Mouse (Mus musculus): ENCODE measurements around the gene Dctpp1.
"Not testable (repeated sequence)": the region's sequence is repeated elsewhere in the genome, so short reads cannot be mapped to it uniquely, and the experiment has no call there.

The Dctpp1 gene

DNA sequence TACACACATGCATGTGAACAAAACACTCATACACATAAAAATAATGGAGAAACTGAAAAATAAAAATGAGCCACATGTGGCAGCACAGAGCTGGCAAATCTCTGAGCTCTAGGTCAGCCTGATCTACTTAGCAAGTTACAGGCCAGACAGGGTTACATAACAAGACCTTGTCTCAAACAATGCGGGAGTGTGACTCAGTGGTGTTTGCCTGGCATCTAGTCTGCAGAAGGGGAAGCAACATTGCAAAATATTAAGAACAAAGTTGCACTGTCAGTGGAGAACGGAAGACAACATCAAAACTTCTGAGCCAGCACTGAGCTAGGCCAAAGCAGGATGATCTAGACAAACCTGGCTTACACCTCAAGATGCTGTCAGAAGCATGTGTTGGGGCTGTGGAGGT lies 9.7 kb upstream of the Dctpp1 start:
- peak; percentile 73 for DNase-seq (ENCODE audit: low read depth)

DNA sequence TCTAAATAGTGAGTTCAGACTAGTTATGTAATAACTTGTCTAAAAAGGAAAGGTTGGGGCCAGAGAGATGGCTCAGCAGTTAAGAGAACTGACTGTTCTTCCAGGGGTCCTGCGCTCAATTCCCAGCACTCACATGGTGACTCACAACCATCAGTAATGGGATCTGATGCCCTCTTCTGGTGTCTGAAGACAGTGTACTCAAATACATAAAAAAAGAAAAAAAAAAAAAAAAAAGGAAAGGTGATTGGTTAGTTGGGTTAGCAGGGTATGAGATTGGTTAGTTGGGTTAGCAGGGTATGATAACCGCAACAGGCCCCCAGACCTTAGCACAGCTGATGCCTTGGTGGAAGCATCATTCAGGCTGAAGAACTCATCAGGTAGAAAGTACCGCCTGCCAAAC lies 3.0 kb upstream of the Dctpp1 start:
- DNase-seq (ENCODE audit: low read depth): no peak

DNA sequence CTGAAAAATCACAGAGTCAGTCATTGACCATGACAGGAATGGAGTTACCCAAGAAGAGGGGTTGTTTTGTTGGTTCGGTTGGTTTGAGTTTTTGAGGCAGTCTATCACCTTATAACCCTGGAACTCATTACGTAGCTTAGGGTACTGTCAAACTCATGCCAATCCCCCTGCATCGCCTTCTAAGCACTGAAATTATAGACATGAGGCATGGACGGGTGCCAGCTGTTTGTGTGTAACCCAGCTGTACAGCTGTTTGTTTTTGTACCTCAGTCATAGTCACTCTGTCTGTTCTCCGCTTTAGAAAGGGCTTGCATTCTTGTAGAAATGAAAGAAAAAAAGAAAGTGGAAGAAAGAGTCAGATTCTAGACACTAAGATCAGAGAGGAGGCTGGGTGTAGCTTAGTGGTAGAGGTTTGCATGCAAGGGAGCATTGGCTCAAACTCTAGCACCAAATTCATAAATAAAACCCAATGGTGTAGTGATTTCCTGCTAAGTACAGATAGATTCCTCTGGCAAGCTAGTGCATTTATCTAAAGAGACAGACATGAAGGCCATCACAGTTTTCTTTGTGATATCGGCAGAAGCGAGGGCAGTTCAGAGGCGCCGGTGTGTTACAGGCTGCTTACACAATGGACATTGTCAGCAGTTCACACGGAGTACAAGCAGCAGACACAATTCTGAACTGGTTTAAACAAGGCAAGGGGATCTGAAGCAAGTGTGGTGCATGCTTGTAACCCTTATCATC lies 1.9 kb upstream of the Dctpp1 start:
- DNase-seq (ENCODE audit: low read depth): no peak

DNA sequence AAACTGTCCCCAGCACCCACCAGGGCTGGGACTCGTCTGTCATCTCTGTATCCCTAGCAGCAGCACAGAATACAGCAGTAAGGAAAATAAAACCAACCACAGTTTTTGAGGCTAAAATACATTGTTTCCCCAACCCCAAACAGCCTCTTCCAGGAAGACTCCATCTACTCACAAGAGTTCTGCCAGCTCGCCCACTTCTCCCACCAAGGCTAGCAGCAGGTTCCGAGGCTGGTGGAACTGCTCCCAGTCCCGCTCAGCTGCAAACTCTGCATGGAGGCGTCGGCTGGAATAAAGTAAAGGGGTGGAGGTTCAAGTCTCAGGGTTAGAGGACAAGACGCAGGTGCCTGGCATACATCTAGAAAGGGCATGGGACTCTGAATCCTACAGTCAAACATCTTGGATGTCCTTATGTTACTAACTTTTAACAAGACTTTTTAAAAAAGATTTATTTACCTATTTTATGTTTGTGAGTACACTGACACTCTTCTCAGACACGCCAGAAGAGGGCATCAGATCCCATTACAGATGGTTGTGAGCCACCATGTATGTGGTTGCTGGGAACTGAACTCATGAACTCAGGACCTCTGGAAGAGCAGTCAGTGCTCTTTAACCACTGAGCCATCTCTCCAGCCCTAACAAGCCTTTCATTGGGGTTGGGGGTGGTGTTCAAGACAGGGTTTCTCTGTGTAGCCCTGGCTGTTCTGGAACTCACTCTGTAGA lies 1.2 kb downstream of the Dctpp1 start:
- DNase-seq (ENCODE audit: low read depth): no peak

DNA sequence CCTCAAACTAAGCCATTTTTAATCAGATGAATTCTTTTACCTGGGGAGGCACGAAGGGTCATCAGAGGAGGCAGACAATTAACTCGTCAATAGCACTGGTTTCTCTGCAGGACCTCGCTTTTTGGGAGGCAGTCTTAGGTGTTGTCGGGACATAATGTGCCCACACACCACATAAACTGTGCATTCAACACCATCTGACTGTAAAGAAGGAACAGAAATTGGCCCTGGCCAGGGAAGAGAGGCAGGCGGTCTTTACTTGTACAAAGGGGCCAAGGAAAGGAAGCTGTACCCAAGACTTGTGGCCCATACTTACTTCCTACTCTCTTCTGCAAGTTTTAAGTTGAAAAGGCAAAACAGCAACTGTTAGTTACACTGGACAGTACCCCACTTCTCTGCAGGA lies 4.0 kb downstream of the Dctpp1 start:
- DNase-seq (ENCODE audit: low read depth): no peak

DNA sequence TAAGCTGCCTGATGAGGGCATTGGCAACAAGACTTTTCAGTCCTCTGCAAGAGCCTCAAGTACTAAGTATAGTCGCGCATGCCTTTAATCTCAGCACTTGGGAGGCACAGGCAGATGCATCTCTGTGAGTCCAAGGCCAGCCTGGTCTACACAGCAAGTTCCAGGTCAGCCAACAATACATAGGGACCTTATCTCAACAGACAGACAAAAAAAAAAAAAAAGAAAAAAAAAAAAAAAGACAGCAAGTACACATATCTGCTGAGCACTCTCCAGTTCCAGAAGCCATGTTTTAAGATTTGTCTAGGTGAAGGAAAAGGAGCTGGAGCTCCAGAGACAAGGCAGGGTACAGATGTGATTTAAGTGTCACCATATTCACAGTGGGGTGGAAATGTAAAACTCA lies 4.5 kb downstream of the Dctpp1 start:
- no peak for DNase-seq (ENCODE audit: low read depth)

DNA sequence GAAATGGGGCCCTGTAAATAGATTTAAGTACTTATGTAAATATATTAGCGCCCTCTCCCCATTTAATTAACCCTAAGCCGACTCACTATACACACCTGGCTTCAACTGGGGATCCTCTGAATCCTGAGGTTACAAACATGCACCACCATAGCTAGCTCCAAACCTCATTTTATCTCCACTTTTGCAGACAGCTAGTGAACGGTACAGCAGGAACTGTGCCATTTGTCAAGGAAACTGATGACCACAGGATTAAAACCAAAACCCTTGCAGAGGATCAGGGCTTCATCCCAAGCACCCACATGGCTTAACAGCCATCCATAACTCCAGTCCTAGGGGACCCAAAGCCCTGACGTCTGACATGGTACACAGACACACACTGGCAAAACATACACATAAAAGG lies 5.5 kb downstream of the Dctpp1 start:
- DNase-seq (ENCODE audit: low read depth): no peak

DNA sequence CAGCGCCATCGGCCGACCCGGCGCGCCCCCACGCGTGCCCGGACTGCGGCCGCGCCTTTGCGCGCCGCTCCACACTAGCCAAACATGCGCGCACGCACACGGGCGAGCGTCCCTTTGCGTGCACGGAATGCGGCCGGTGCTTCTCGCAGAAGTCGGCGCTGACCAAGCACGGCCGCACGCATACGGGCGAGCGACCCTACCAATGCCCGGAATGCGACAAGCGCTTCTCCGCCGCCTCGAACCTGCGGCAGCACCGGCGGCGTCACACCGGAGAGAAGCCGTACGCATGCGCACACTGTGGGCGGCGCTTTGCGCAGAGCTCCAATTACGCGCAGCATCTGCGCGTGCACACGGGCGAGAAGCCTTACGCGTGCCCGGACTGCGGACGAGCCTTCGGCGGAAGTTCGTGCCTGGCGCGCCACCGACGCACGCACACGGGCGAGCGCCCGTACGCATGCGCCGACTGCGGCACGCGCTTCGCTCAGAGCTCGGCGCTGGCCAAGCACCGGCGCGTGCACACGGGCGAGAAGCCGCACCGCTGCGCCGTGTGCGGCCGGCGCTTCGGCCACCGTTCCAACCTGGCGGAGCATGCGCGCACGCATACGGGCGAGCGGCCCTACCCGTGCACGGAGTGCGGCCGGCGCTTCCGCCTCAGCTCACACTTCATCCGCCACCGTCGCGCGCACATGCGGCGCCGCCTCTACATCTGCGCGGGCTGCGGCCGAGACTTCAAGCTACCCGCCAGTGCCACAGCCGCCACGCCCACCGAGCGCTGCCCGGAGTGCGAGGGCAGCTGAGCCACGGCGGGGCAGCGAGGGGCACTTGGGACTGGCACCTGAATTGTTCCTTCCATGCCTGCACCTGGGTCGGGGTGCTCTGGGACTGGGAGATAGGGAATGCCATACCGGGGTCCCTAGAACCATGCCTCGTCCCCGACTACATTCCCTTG lies 6.4 kb downstream of the Dctpp1 start:
- peak; percentile 94 for DNase-seq (ENCODE audit: low read depth)

DNA sequence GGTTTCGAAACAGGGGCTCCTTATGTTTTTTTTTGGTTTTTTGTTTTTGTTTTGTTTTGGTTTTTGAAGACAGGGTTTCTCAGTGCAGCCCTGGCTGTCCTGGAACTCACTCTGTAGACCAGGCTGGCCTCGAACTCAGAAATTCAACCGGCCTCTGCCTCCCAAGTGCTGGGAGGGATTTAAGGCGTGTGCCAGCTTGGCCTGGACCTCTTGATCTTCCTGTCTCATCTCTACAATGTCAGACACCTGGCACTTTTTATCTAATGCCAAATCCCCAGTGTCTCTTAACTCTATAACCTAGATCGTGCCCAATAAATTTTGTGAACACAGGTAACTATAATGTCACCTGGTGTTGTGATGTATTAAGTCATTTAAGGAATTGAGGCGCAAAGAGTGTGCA lies 7.2 kb downstream of the Dctpp1 start:
- no peak for DNase-seq (ENCODE audit: low read depth)

DNA sequence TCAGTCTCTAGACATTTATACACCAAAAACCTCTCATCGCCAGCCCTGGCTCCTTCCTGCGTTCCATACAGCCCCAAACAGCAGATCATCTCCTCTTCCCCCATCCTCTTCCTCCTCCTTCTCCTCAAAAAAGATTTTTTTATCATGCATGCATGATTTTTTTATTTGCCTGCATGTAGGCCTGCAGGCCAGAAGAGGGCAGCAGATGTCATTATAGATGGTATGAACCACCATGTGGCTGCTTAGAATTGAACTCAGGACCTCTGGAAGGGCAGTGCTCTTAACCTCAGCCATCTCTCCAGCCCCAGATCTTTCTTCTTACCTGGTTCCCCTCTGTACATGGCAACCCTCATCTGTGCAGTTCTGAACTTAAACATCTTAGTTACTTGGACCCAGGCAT lies 8.1 kb downstream of the Dctpp1 start:
- DNase-seq (ENCODE audit: low read depth): no peak

DNA sequence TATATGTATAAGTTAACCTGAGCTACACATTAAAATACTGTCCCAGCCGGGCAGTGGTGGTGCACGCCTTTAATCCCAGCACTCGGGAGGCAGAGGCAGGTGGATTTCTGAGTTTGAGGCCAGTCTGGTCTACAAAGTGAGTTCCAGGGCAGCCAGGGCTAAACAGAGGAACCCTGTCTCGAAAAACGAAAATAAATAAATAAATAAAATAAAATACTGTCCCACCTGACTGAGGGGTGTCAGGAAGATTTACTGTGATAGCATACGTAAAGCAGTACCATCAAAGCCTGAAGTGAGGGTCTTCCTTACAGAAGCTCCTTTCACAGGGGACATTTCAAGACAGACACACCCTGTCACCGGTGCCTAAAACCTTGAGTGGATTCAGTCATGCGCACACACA lies 10.0 kb downstream of the Dctpp1 start:
- DNase-seq (ENCODE audit: low read depth): not testable (repeated sequence)

DNA sequence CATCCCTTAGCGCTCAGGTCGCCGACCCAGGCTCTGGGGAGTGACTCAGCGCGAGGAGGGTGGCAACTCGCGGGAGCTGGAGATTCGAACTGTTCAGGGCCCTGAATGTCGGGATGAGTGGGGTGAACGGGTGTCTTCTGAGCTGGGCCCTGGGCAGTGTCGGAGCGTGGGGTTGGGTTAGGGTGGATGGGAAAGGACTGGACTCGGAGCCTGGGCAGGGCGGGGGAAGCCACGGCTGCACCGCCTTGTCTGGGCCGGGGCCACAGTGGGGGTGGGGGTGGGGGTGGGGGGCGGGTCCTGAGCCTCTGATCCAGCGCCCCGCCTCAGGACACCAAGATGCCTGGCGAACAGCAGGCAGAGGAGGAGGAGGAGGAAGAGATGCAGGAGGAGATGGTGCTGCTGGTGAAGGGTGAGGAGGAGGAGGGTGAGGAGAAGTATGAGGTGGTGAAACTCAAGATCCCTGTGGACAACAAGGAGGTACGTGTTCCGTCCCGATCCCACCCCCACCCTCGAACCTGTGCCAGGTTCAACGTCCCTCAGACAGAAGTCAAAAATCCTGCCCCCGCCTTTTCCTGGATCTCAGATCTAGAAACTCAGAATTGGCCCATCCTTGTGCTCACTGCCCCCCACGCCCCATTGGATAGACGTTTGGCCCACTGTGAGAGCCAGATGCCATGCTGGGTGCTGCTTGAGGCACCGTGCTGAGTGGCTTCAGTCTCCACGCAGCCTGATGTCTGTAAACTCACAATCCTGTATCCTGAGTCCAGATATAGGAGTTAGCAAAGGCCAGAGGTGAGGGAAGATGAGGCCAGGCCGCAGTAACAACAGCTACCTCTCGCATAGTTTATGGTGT lies 15.6 kb downstream of the Dctpp1 start:
- no peak for DNase-seq (ENCODE audit: low read depth)

DNA sequence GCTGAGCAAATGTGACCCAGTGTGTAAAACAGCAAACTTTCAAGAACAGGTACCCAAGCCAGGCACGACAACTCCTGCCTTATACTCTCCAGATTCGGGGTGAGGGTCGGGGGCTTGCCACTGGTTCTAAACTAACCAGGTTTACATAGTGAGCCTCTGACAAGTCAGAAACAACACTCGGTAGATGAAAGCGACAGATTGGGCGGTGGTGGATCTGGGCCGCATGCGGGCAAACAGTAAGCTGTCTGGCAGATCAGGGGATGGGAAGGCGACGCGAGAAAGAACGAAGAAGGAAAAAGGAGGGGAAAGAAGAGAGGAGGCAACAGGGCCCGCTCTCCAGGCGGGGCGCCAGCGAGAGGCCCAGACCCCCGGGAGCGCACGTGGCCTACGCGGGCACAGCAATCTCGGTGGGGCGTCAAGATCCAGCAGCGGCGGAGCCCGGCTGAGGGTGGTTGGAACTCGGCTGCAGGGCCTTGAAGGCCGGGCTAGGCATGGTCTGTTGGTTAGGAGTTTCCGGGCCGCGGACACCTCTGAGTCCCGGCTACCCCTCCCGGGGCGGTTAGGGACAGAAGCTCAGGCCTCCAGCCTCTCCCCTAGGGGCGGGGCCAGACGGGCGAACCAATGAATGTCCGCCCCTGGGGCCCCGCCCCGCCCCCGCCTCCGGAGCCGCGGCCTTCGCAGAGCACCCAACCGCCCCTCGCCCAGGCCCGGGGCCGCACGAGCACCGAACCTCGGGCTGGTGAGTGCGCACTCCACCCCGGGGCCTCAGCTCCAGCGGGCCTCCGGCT lies 16.4 kb downstream of the Dctpp1 start, which contains the start of gene Zfp771:
Zfp771 (plus strand) TSS at position 405 of the 788 bp plus-strand sequence.
- peak; percentile 68 for DNase-seq (ENCODE audit: low read depth)

DNA sequence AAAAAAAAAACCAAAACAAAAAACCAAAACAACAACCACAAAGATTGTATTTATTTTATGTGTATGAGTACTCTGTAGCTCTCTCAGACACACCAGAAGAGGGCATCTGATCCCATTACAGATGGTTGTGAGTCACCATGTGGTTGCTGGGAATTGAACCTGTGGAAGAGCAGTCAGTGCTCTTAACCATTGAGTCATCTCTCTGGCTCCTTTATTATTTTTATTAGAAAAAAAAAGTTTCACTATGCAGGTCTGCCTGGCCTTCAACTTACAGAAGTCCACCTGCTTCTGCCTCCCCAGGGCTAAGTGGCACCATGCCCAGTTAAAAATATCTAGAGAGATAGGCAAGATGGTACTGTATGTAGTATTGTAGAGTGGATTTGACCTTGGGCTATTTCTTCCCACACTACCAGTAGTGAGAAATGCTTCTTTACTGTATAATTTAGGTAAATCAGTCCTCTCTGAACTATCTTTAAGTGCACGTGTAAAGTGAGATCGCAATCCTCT lies 17.1 kb downstream of the Dctpp1 start:
- no peak for DNase-seq (ENCODE audit: low read depth)

DNA sequence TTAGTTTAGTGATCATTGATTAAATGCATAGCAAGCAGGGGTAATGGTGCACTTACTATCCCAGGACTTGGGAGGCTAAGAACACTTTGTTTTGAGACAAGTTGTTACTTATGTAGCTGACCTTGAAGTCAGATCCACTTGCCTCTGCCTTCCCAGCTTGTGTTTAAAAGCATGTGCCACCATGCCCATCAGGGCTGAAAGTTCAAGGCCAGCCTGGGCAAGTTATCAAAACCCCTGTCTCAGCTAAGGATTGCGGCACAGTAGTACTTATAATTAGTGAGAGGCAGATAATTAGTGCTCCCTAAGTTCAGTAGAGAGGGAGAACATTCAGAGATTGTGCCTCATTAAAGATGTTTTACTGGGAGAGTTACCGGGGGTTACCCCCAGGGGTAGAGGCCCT lies 25.7 kb downstream of the Dctpp1 start:
- no peak for DNase-seq (ENCODE audit: low read depth)

DNA sequence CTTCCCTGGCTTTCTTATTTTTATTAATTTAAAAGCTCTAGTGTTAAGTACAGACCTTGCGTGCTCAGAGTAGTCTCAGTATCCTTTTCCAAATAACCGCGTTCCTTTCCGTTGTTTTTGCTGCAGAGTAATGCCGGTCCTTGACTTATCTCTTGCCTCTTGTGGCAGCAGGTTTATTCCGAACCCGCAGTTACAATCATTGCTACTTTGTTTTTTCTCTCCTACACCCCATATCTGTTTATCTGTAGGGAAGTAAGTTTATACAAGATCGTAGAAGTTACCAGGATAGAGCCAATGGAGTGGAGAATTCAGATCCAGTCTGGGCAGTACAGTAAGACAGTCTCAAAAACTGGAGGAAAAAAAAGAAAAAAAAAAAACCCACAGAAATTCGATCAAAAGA lies 26.7 kb downstream of the Dctpp1 start:
- DNase-seq (ENCODE audit: low read depth): no peak

DNA sequence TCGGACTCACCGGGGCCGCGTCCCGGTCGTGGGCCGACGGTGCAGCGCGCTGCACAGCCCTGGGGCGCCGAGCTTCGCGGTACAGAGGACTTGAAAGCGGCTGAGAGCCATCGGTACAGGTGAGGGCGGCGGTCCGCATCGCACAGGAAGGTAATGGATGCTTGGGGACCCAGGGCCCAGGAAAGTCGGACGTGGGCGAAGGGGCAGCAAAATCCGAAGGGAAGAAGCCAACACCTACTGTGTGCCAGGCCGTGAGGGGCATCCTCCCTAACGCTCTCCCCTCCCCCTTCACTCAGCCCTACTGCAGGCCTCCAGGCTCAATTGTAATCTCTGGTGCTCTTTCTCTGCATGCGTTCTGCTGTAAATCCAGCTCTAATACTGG lies 27.1 kb downstream of the Dctpp1 start:
- DNase-seq (ENCODE audit: low read depth): no peak

DNA sequence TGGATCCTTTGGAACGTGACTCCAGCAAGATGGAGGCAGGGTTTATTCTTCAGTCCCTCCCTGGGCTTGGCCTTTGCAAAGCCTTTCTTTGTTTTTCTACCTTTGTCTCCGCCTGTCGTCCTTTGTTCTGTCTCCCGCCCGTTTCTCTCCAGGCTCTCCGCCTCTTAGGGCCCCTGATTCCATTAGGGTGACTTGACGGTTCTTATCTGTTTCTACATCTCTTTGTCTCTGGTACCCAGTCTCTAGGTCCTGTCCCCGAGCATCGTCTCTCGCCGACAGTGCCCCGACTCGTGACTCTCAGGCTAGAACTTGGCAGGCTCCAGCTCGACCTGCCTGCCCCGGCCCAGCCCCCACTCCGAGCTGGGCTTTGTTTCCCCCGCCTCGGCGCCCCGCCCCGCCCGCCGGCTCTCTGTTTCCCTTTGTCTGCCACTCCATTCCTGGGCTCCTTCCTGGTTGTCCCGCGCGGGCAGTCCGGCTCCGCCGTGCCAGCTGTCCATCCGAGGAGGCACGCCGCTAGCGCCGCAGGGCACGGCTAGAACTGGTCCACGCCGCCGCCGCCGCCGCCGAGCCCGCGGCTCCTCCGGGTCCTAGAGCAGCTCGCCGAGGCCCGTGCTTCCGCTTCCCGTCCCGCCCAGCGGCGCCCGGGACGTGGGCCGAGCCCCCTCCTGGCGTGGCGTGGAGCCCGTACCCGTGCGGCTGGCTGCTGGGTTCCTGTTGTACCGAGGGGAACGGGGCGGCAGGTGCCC lies 27.7 kb downstream of the Dctpp1 start, which contains the start of the genes Zfp553 and Sept1:
Zfp553 (plus strand) TSS at position 440 of the 746 bp plus-strand sequence.
Sept1 (minus strand) TSS at position 509 of the 746 bp plus-strand sequence.
- DNase-seq (ENCODE audit: low read depth): no peak

DNA sequence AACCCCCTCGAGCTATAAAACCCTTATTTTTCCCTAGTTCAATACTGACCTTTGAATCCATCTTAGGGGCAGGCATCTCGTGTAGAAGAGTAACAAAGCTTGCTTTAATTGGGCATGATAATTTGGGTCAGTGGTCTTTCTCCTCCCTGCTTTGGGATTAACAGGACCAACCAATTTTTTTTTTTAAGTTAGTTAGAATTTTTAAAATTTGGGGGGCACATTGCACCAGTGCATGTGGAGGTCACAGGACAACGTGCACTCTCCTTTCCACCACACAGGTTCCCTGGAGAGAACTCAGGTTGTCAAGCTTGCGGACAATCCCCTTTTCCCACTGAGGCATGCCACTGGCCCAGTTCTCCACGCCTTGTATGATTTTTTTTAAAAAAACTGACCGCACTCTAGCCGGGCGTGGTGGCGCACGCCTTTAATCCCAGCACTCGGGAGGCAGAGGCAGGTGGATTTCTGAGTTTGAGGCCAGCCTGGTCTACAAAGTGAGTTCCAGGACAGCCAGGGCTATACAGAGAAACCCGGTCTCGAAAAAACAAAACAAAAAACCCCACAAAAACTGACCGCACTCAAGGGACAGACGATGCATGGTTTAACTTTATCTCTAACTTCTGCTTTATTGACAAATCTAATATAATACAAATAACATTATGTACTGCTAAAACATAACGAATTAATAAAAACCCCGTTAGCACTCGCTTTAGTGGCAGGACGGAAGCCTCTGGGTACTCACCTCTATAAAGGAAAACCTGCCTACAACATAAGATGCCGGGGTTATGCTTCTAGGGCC lies 28.5 kb downstream of the Dctpp1 start:
- no peak for DNase-seq (ENCODE audit: low read depth)
